Mouse (Mus musculus) thymus, postnatal 4 days (tissue): Measurements from ENCODE around the gene B3gnt2.

Experiments
- DNase-seq: peaks from one replicate; pipeline ENCODE4 v3.0.0; 2021

B3gnt2 gene

DNA sequence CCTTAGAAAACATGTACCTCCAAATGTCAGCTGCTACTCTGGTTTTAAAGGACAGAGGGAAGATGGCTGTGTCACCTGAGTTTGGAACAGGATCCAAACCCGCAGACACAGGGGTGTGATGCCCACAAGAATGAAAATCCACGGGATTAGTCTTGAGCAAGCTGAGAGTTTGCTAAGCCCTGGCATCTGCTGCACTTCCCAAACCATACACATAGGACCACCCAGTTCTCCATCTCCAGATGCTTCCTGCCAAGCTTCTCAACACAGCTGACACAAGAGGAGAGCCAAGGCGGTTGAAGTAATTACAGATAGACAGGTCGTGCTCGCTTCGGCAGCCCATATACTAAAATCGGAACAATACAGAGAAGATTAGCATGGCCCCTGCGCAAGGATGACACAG lies 7.8 kb upstream of the B3gnt2 start:
- no peak for DNase-seq

DNA sequence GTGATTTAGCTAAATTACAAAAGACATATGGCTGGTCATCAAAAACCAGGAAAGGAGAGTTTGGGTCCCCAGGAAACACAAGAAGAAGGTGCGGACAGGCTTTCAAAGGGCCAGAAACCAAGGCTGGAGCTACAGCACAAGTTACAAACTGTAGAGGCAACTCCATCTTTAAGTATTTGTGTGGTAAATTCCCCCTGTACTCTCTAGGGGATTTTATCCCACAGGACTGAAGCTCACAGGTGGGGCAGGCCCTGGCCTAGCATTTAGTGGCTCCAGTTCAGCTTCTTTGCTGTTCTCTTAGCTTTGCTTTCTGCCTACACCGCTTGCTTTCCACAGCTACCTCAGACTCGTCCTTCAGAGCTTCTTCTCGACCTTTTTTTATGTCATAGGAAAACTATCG lies 6.9 kb upstream of the B3gnt2 start:
- DNase-seq = no peak

DNA sequence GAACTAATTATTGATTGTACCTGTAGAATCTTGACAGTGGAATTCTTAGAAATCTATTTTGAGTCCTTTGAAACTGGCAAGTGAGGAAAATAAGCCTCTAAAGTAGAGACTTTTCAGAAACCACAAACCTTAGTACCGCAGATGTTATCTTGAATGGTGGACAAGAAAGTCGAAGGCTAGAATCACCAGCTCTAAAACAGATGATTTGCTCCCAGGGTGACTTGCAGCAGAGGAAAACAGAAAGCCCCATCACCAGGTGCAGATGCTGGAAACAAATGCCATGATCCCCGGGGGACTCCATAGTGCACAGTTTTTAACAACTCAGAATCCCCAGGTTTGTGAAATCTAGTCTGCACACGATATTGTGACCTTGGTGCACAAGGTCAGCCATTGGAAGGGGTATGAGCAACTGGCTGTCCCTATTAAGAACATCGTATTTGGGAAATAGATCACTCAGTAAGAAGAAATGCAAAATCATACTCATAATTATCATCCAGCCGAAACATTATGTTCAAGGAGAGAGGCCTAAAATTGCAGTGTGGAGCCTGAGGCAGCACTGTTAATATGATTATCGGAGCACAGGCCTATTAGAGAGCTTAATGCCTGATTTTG lies 5.0 kb upstream of the B3gnt2 start:
- DNase-seq = no peak

DNA sequence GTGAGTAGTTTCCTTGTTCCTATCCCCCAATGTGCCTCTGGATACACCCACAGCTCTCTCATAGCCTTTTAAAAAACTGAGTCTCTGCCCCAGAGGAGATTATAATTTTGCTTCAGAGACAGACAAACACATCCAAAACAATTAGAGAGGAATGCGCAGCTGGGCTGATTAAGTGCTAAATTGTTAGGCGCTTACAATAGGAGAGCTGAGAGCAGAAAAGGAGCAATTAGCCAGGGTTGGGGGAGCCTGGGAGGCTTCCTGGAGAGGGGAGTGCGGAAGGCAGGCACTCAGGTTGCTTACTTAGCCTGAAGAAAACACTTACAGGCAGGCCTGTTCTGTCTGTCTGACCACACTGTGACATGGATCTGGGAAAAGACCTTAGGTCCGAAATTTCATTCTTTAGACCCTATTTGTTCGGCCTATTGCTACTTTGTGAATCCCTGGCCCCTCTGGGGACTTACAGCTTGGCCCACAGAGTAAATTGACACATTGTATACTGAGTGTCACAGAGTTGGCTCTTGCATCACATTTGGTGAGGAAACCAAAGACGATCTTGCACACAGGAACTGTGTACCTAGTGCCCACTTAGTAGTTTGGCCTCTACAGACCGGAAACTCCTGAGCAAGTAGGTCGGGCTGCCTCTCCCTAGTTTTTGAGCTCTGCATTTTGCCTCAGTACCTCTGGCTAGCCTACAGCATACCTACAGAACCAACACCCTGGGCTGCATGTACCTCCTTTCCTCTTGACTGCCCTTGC lies 3.7 kb upstream of the B3gnt2 start:
- DNase-seq = no peak

DNA sequence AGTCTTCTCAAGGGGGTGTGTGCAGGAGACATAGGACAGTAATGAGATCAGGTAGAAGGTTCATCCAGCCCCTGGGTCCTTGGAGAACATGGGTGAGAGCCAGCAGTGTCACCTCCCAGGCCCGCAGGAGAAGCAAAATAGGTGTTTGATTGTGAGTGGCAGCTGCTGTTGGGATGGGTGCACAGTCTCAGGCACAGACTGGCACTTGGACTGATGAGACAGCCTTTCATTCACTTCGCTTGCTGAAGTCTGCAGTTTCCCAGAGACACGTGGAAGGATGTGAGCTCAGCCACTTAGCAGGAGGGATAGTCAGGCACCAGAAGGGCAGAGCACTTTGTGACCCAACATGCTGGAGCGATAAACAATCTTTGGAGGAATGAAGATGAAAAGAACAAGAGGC lies 2.8 kb upstream of the B3gnt2 start:
- no peak for DNase-seq

DNA sequence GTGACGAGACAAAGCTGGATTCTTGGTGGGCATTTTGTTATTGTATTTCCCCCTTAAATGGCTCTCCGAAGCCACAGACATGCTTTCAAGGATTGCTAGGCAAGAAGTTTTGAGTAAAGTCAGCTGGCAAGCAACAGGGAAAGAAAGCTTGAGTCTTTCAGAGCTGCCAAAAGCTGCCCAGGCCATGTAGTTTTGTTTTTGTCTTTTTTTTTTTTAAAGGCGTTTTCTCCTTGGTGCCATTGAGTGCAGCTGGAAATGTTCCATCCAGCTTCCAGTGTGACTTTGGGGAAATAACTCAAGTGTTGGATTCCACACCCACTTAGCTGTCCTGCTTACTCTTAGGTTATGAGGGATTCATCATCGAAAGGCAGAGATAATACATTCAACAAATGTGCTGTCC lies 554 bp upstream of the B3gnt2 start:
- DNase-seq = no peak

DNA sequence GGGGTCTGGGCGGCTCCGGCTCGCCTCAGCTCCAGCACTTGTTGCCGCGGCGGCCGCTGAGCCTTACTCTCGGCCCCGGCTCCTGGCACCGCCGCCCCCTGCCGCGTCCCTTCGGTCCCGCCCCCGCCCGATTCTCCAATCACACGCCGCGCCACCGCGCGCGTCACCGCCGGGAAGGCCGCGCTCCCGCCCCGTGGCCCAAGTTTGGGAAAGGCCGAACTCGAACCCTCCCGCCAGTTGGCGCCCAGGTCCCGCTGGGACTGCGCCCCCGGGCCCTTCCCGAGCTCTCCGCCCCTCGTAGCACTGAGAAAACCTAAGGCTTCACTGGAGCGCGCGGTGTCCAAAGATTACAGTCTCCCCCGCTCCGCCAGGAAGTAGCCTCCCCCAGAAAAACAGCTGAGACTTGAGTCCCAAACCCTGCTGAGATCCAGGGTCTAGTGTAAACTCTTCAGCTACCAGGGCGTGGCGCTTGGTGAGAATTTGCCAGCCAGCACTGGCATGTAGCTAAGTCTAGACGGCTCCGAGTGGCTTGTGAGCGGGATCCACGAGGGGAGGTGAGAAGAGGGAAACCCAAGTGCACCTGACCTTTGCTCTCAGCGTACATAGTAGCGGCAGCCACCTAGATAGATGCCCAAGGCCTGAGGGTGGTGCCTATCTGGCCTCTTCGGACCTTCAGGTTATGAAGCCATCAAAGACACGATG lies 977 bp downstream of the B3gnt2 start:
- DNase-seq = peak; percentile 93

DNA sequence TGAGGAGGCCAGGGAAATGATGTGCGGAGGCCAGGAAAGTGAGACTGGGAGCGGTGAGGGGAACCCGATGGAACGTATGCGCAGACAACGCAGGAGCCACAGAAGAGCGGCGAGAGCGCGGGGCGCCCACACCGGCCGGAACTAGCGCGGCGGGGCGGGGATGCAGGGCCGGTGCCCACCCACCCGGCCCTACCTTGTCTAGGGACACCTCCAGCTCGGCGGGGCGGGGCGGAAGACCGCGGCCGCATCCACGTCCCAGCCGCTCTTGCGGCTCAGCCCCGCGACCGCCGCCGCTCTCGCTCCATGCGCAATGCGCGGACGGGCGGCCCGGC lies 1.5 kb downstream of the B3gnt2 start:
- no peak for DNase-seq

DNA sequence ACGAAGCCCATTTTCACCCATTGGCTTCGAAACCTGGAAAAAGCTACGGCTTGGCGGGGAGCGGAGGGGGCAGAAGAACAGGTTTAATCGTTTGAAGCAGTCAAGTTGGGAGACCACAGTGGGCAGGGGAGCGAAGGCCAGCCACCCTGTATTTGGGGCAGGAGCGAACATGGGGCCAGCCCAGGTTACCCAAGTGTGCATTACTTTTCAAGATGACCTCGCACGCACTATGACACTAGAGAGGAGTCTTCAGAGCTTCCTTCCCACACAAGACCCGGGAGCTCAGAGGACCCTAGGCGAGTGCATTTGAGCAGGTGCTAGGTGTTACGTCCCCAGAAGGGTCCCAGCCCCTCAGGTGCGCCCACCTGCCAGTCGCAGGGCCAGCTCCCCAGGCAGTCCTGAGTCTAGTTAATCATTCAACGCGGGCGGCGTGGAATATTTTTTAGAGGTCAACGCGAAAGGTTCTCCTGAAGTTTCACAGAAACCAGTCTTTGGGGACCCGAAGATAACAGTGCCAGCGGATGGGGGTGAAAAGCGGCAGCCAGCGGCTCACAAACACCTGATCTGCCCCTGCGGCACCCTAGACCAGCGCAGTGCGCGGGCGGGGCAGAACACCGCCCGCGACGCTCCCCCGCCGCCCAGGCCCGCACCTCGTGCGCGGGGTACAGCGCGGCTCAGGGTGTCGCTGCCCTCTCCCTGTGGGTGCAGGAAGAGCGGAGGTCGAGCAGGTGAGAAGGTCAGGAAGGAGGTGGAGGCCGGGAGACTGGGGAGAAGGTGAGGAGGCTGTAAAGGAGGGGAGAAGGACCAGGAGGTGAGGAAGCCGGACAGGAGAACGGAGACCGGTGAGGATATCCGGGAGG lies 2.1 kb downstream of the B3gnt2 start:
- DNase-seq = peak; percentile 67

DNA sequence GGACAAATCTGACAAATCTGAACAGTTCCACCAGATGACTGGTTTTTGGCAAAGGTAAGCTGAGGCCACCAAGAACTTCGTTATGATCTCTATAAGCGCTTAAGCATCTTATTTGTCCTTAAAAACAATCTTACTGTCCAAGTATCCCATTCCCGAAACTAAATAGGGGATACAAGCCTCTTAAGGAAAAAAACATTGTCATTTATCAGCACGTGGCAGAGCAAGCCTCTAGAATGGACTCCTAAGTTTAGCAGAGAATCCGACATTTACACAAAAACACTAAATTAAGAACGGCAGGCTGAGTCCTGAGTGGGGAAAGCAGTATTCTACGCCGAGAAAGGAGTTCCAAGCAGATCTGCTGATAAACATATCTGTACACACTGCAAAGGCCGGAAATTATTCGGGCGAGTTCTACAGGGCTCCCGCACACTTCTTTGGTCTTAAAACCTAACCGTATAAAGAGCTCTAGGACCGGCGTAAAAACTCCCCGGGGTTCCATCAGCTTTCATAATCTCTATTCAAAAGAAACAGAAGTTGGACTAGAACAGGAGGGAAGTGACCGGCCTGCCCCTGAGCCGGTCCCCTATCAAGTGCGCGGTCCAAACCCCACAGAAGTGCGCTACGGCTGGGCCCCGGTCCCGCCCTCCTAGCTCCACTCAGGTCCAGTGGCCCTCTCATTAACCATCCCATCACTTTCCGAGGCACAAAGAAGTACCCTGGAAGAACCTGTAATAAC lies 2.9 kb downstream of the B3gnt2 start:
- peak; percentile 56 for DNase-seq

DNA sequence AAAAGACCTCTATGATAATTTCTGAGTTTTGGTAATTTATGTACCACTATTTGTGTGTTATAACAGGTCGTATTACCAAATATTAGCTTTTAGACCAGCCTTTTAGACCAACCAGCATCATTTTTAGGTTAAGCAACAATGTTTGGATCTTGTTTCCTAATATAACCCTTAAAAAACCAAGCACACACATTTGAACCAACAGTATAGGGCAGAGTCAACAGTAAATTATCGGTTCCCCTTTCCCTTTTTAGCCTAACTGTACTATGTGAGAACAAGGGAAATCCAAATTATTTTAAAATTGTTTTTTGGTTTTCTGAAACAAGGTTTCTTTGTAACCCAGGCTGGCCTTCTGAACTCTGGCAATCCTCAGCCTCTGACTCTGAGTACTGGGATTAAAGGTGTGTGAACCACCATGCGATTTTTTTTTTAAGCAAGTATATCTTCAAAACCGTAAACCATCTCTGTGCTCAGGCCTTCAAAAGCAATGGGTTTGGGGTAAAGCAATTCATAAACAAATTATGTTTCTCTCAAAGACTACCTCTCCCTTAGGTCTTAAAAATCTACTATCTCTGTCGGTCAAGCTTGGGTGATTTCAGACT lies 3.6 kb downstream of the B3gnt2 start:
- no peak for DNase-seq

DNA sequence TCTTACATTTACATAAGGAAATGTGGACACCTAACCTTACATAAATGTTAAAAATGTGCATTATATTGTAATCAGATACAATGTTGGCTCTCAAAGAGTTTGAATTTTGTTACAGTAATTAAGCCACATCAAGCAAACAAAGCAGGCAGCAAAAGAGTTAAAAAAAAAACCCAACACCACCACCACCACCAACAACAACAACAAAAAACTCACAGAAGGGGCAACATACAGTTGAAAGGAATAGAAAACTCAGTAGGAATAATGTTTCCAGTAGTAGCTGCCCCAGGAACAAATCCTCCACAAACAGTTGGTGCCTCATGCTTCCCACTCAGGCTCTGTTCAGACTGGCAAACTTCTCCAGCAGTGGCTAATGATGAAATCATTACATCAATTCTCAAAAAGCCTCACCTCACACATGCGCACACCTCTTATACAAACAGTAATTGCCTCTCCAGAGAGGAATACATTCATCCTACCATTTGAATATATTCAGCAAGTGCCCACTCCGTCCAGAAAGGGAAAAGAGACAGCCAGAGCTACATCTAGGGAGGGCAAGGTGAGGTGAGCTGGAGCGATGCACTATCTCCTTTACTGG lies 4.3 kb downstream of the B3gnt2 start:
- DNase-seq = no peak

DNA sequence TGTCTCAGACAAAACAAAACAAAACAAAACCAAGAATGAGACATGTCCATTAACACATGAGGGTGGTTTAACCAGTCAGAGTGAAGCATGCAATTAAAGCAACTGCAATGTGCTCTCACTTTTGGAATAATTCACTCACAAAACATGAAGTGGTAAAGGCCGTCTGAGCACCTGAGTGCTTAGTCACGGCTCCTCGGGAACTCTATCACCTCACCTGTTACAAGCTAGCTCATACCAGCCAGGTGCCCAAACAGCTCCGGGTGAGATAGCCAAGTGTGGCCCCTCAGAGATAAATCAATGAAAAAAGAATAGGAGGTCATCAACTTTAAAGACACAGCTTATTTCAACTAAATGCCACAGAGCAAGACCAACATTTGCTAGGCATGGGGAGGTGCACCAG lies 6.2 kb downstream of the B3gnt2 start:
- no peak for DNase-seq

DNA sequence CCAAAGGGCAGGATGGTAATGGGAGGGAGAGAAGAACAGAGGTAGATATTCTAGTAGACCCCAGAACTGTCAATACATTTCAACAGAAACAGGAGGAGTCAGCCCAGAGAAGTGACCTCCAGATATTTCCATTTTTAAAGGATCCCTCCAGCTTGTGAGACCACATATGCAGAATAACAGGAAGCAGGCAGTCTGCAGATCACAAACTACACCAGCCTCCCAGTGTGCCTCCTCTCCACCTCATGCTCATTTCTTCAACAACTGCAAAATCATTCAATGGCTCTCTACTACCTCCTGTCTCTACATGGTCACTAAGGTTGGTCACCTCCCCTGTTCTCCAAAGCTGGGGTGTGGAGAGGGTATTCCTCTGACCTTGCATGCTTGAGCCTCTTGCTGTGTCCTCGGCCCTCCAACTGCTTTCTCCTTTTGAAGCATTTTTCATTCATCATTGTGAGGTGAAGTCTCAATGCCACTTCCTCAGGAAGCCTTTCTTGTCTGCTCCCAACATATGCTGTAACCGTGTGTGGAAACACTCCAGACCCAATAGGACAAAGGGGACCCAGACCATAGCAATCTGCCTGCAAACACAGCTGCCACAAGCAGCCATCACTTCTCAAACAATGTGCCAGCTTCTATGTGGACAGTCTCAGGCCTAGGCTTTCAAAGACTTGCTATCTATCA lies 7.1 kb downstream of the B3gnt2 start:
- DNase-seq = peak; percentile 46

DNA sequence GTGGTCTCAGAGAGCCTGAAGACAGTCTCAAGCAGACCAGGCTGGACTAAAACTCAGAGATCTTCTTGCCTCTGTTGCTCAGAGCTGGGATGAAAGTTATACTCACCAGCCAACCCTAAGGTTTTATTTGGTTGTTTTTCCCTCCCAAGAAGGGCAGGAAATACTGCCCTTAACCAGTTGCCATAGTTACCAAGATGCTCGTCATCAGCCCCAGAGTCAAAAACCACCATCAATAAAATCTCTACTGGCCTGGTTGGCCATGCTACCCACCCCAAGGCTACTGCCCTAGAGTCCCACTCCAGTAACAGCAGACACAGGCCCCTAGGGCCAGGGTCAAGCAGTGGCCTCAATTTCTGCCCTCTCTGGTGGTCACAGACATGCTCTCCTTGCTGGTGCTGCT lies 8.3 kb downstream of the B3gnt2 start:
- DNase-seq = no peak

DNA sequence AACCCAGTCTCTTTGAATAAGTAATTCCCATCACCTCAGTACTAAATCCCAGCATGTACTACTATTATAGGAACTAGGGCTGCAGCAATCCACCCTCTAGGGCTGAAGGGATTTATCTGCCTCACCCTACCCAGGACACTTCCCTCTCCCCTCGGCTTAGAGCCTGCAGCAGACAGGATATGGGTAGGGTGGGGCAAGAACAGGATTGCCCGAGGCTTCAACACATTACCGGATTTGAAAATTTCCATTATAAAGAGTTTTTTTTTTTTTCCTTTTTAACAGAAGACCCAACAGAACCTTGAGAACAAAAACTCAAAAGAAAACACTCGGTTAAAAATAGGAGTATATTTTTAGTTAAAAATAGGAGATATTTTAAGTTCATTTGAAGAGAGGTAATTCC lies 9.3 kb downstream of the B3gnt2 start:
- DNase-seq = peak; percentile 45

DNA sequence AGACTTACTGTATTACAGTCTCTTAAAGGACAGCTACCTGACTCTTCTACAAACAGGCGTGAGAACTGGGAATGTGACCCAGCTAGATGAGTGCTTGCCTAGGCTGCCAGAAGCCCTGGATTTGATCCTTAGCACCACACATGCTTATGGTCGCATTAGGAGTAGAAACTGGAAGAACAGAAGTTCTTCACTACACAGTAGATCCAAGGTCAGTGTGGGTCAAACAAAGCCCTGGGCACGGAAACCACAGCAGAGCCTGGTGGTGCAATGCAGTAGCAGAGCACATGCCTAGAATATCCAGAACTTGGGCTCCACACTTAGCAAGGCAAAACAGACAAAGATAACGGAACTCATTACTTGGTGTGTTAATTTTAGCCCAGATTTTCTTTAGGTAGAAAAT lies 10.7 kb downstream of the B3gnt2 start:
- no peak for DNase-seq

DNA sequence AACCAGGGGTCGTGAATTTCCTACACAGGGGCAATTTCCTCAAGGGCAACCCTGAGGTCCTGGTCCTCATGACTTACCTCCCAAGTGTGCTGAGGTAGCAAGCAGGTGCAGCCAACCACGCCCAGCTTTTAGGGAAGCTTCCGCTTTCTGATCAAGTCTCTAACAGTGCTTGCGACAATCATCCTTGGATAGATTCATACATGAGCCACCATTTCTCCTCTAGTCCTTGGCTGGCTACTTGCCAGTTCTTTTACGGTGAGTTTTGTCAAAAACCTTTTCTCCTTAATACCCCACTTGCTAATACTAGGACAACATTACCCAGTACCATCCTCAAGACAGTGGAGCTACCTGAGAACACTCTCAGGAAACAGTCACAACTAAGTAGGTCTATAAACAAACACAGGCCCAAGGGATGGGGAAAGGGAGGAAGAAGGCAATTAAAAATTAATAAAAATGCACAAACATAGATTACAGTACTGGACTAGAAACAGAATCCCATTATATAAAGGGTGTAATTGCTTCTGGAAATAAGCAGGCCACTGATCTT lies 12.0 kb downstream of the B3gnt2 start:
- no peak for DNase-seq

DNA sequence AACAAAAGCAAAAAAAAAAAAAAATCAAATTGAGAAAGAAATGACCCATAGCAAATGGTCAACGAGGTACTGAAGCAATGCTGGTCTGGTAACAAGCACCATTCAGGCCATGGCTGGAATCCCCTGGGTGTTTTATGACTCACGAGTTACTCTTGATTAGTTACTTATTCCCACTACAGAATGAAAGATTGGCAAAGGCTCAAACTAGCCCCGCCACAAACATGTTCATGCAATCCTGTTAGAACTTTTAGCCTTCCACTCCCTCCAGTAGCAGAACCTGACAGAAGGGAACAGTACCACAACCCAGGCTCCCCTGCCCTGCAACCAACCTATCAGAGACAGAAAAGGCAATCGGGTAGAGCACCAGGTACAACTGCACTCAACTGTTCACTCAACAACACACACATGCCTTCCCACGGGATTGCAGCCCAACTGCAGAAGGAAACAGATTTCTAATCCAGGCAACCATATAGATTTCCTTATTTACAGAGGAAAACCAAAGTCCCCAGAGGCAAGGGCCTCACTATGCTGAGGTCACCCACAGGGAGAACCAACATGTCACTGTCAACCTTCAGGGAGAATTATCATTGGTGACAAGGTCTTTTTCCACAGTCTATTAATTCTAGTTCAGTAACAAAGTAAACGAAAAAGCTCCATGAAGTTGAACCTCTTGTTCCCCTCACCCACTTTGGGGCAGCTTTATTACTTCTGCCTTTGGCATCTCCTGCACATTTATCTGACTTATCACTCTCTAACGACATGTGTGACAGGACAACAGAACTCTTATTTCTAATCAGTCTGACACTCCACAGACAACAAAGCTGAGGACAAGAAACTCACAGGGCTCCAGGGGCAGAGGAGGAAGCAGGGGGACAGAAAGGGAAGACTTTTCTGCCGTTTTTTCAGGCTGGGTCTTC lies 12.8 kb downstream of the B3gnt2 start:
- no peak for DNase-seq
